Mouse (Mus musculus) testis, adult 2 months (tissue): Measurements from ENCODE around the gene Gng12. TPM values are rescaled to one million over a fixed set of nuclear protein-coding genes. Genes with fewer than 3 reads are reported as not detected.

ENCODE experiments used
- H3K27ac ChIP-seq: fragments of 200-500 bp; 2 replicates; pipeline ENCODE4 v1.5.1; 2012; ENCODE audit warnings: low read depth, low read length; ENCODE audit not compliant: control insufficient read depth, insufficient read depth
- H3K27me3 ChIP-seq: fragments of 200-500 bp; 2 replicates; pipeline ENCODE4 v1.6.1; 2012; ENCODE audit warnings: mild to moderate bottlenecking, low read length, moderate library complexity; ENCODE audit not compliant: control insufficient read depth, insufficient read depth
- H3K36me3 ChIP-seq: fragments of 200-500 bp; 2 replicates; pipeline ENCODE4 v1.6.1; 2012; ENCODE audit warnings: mild to moderate bottlenecking, low read length; ENCODE audit not compliant: control insufficient read depth, insufficient read depth
- H3K4me1 ChIP-seq: fragments of 200-500 bp; 2 replicates; pipeline ENCODE4 v1.6.1; 2012; ENCODE audit warnings: low read length; ENCODE audit not compliant: control insufficient read depth, insufficient read depth
- H3K4me3 ChIP-seq: fragments of 200-500 bp; 2 replicates; pipeline ENCODE4 v1.5.1; 2012; ENCODE audit warnings: low read depth, mild to moderate bottlenecking, low read length, moderate library complexity, mixed read lengths; ENCODE audit not compliant: control insufficient read depth
- CTCF ChIP-seq: fragments of 200-500 bp; IDR thresholded peaks from 2 replicates; pipeline ENCODE4 v1.5.1; 2012; ENCODE audit warnings: low read depth, mild to moderate bottlenecking, inconsistent platforms, low read length, moderate library complexity; ENCODE audit not compliant: control insufficient read depth, insufficient read depth, insufficient replicate concordance
- POLR2A ChIP-seq: fragments of 200-500 bp; IDR thresholded peaks from 2 replicates; pipeline ENCODE4 v1.6.1; 2012; ENCODE audit warnings: low read depth, mild to moderate bottlenecking, inconsistent platforms, low read length, moderate library complexity; ENCODE audit not compliant: control insufficient read depth
- polyA plus RNA-seq: library from polyadenylated mRNA; depleted of rRNA; stranded (reverse); fragments of >200 nt; gene quantifications from 2 replicates; pipeline ENCODE4 v1.2.3, GENCODE M21; 2012

The Gng12 gene
- polyA plus RNA-seq, 1 experiment = 13.6 TPM

GRCm38 (mm10) chr6:66903720-66904119, 7.5 kb downstream of the Gng12 start:
- no peak overlapping the region for H3K27ac ChIP-seq
- no peaks in the 10 kb centered on the region for H3K4me1 ChIP-seq
- TF ChIP-seq CTCF = no peak
- no peak for TF ChIP-seq POLR2A
- no peaks in the 10 kb centered on the region for H3K27me3 ChIP-seq
- no peaks in the 10 kb centered on the region for H3K36me3 ChIP-seq
- H3K4me3 ChIP-seq = no peak overlapping the region

GRCm38 (mm10) chr6:66906244-66906643, 10.0 kb downstream of the Gng12 start:
- peaks cover 2% of the 10 kb centered on the region; the same call in 1 of the 2 replicates for H3K4me1 ChIP-seq
- no peaks in the 10 kb centered on the region for H3K27me3 ChIP-seq
- no peak overlapping the region for H3K4me3 ChIP-seq
- H3K36me3 ChIP-seq = no peaks in the 10 kb centered on the region
- TF ChIP-seq CTCF (no peak), POLR2A (no peak)
- H3K27ac ChIP-seq = no peak overlapping the region

GRCm38 (mm10) chr6:66908327-66908973, 12.3 kb downstream of the Gng12 start:
- Histone ChIP-seq H3K4me3 (no peak overlapping the region), H3K27me3 (no peaks in the 10 kb centered on the region), H3K36me3 (no peaks in the 10 kb centered on the region), H3K4me1 (peaks cover 2% of the 10 kb centered on the region; the same call in 1 of the 2 replicates), H3K27ac (no peak overlapping the region)
- TF ChIP-seq POLR2A = no peak
- TF ChIP-seq CTCF = no peak

GRCm38 (mm10) chr6:66910493-66911435, 14.6 kb downstream of the Gng12 start:
- TF ChIP-seq POLR2A (no peak), CTCF (no peak)
- peak overlapping the region; percentile 14 for H3K27ac ChIP-seq
- H3K4me3 ChIP-seq = no peak overlapping the region
- H3K27me3 ChIP-seq = no peaks in the 10 kb centered on the region
- no peaks in the 10 kb centered on the region for H3K36me3 ChIP-seq
- peaks cover 2% of the 10 kb centered on the region; the same call in 1 of the 2 replicates for H3K4me1 ChIP-seq

GRCm38 (mm10) chr6:66913355-66913754, 17.2 kb downstream of the Gng12 start:
- Histone ChIP-seq H3K36me3 (no peaks in the 10 kb centered on the region), H3K27me3 (no peaks in the 10 kb centered on the region), H3K27ac (no peak overlapping the region), H3K4me3 (no peak overlapping the region), H3K4me1 (peaks cover 2% of the 10 kb centered on the region; the same call in 1 of the 2 replicates)
- TF ChIP-seq POLR2A (no peak), CTCF (no peak)

GRCm38 (mm10) chr6:66915592-66915991, 19.4 kb downstream of the Gng12 start:
- H3K4me1 ChIP-seq = no peaks in the 10 kb centered on the region
- H3K36me3 ChIP-seq = no peaks in the 10 kb centered on the region
- no peak overlapping the region for H3K27ac ChIP-seq
- TF ChIP-seq CTCF = no peak
- no peak for TF ChIP-seq POLR2A
- no peaks in the 10 kb centered on the region for H3K27me3 ChIP-seq
- H3K4me3 ChIP-seq = no peak overlapping the region

GRCm38 (mm10) chr6:66917032-66917431, 20.8 kb downstream of the Gng12 start:
- no peaks in the 10 kb centered on the region for H3K27me3 ChIP-seq
- H3K4me3 ChIP-seq = no peak overlapping the region
- no peaks in the 10 kb centered on the region for H3K36me3 ChIP-seq
- no peak overlapping the region for H3K27ac ChIP-seq
- H3K4me1 ChIP-seq = no peaks in the 10 kb centered on the region
- no peak for TF ChIP-seq CTCF
- TF ChIP-seq POLR2A = no peak
